Mouse (Mus musculus): ENCODE measurements around the gene Ptprb.

- TF ChIP-seq TAL1 (IDR thresholded peaks at IDR 0.05; ENCODE audit: low read length): no peak
- no peak for TF ChIP-seq POLR2A (IDR thresholded peaks at IDR 0.05; ENCODE audit: control insufficient read depth in 1 of 2, insufficient read depth in 1 of 2, low read depth in 1 of 2, low read length in 2 of 2, poor library complexity in 1 of 2)
- no peak for TF ChIP-seq CTCF (IDR thresholded peaks at IDR 0.05 in 2 of 3, conservative IDR thresholded peaks at IDR 0.05 in 1 of 3; ENCODE audit: control insufficient read depth in 1 of 3, insufficient read depth in 1 of 3, low read depth in 2 of 3, low read length in 3 of 3, poor library complexity in 1 of 3, severe bottlenecking in 1 of 3)
- TF ChIP-seq TBP (IDR thresholded peaks at IDR 0.05; ENCODE audit: low read depth, low read length): no peak
- TF ChIP-seq SMC3 (IDR thresholded peaks at IDR 0.05; ENCODE audit: low read depth, low read length): no peak
- TF ChIP-seq RCOR1 (IDR thresholded peaks at IDR 0.05; ENCODE audit: low read depth, low read length): no peak
- TF ChIP-seq ZKSCAN1 (IDR thresholded peaks at IDR 0.05; ENCODE audit: low read depth, low read length): no peak
- TF ChIP-seq EP300 (IDR thresholded peaks at IDR 0.05; ENCODE audit: low read depth in 1 of 2, low read length in 2 of 2): no peak
- TF ChIP-seq SIN3A (IDR thresholded peaks at IDR 0.05; ENCODE audit: low read length): no peak
Measured at GRCm38 (mm10) chr10:116388840-116389239, 113.5 kb downstream of the Ptprb start.
